Mouse (Mus musculus): ENCODE results near the gene Ddit4.

DNA sequence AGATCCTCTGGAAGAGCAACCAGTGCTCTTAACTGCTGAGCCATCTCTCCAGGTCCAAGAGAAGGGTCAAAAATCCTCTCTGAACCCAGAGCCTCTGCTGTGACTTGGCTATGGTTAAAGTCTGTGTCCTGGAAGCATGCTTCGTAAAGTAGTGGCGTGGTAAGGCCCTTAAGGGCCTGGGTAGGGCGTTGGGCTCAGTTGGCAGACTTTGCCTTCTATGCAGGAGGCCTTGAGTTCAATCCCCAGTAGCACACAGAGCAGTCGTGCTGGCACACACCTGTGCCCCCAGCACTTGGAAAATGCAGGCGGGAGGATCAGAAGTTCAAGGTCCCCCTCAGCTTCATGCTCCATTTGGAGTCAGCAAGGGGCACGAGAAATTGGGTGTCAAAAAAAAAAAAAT is 21.4 kb upstream of the Ddit4 start:
- no peak for TF ChIP-seq POLR2A (IDR thresholded peaks at IDR 0.05; ENCODE audit: borderline replicate concordance, control insufficient read depth, low read depth, low read length)
- TF ChIP-seq CTCF (IDR thresholded peaks at IDR 0.05; ENCODE audit: control insufficient read depth, insufficient read depth, low read length), result no peak

Data from bone marrow, adult 2 months (tissue).